Mouse (Mus musculus) right cerebral cortex, postnatal 36 days (tissue): ENCODE results near the gene Nanos2.
A peak's percentile ranks its signal among the peaks of the same experiment; 100 is the strongest.

Experiments
- DNase-seq, 2 experiments: peaks; one replicate each; pipeline ENCODE4 v3.0.0; 2022; ENCODE audit warnings: low spot score in 2 of 2, mixed read lengths in 1 of 2

Nanos2 gene

DNA sequence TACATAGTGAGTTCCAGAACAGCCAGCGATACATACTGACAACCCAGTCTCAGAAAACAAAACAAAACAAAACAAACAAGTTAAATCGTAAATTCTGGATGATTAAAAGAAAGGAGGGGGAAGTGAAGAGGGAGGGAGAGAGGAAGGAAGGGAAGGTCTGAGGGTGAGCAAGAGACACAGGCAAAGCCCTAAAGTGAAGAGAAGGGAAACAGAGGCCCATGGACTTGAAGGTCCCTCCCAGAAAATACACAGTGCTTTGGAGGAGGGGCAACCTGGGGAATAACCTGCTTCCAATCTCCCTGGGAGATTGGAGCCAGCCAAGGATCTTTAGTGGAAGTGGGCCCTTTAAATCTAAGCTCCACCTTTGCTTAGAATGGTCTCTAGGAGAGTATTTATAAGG is at the start of gene Nanos2:
Gene Nanos2 (plus strand): TSS at position 301 of the 400 bp plus-strand sequence.
- DNase-seq: no peak

DNA sequence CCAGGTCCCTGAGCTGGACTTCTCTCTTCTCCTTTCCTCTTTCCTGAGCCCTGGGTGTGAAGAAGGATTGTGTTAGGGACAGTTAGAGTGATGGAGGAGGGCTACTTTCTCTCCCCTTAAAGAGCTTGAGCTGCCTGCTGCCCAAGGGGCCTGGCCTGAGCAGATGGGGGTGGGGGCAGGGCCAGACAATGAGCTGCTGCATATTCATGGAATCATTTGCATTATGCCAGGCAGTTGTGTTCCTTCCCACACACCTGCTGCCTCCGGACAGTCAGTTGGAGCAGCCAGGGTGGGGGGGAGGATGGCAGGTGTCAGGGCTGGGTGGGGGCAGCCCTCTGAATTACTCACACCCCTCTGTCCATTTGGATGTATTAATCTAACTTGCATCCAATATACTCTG is 44.8 kb upstream of the Nanos2 start:
- DNase-seq: no peak

DNA sequence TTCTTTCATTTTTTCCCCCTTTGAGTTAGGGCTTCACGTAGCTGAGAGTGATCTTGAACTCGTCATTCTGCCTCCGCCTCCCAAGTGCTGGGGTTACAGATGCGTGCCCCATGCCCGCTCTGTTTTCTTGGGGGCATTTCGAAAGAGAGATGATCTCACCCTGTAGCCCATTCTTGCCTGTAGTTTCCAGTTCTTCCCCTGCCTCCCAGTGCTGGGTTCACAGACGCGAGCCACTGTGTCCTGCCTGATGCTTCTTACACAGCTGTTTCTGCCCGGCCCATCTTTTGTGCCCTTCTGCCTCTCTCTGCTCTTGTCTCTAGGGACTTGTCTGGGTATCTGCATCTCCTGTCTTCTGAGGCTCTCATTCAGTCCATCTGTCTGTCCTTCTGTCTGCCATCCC is 44.4 kb upstream of the Nanos2 start:
- no peak for DNase-seq

DNA sequence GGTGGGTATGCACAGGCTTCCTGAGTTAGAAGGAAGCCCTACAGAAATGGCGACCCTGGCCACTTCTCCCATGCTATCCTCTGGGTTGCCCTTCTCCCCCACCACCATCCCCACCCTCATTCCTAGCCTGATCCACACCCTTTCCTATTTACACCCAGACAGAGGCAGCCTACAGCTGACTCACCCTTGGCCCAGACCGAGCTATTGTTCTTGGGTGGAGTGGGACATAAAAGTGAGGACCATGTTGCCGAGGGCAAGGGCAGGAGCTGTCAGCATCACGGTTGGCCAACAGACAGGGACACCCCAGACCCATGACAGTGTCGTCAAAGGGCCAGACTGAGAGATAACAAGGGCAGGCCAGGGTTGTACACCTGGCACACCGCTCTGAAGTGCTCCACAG is 39.0 kb upstream of the Nanos2 start:
- no peak for DNase-seq

DNA sequence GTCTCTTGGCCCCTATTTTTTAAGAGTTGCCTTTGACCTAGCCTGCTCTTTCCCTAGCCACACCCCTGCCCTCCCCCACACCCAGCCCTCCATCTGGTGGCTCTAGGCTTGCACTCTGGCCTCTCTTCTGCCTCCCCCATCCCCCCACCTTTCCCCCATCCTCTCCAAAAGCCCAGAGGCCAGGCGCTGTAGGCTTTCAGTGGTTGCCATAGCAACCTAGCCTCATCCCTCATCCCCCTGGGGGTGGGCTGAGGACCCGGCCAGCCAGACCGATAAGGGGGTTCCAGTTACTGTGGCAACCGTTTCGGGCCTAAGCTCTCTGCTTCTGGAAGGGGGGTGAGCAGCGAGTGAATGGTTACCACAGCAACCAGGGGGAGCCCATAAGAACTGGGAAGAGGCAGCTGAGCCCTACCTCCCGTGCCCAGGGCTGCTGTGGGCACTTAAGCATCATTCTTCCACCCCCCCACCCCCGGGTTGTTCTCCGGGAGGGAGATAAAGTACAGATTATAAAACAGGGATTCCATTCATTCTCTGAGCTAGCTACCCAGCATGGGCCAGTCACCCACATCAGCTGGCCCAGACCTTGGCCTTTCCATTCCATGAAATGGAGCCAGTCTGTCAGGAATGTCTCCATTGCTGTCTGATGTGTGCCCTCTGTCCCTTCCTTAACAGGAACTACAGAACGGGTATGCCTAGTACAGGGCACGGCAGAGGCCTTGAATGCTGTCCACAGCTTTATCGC is 37.2 kb upstream of the Nanos2 start:
- no peak for DNase-seq

DNA sequence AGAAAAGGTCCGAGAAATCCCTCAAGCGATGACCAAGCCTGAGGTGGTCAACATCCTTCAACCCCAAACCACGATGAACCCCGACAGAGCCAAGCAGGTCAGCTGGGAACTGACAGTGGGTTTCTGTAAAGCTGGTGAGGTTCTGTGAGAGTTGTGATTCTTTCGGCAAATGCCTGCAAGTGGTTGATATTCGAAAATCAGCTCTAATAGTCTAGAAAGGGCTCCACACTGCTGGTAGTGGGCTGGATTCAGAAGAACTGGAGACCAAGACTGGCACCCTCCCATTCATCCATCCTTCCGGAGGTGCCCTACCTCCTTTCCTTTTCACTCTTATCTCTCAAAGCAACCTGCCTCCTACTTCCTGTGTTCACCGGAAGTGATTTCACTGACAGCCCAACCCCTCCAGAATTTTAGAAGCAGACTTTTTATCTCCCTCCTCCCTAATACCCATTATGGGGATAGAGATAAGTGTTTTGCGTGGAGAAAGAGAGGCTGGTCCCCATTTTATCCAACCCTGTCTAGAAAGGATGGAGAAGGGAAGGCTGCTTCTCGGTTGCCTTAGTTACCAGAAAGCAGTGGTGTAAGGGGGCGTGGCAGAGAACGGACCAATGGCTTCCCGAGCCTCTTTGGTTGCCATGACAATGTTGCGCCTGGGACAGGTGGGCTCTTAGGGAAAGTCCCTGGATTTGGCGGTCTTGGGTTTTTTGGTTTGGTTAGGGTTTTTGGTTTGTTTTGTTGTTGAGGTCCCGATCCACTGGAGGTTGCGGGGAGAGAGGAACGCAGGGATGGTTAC is 36.5 kb upstream of the Nanos2 start:
- no peak for DNase-seq

DNA sequence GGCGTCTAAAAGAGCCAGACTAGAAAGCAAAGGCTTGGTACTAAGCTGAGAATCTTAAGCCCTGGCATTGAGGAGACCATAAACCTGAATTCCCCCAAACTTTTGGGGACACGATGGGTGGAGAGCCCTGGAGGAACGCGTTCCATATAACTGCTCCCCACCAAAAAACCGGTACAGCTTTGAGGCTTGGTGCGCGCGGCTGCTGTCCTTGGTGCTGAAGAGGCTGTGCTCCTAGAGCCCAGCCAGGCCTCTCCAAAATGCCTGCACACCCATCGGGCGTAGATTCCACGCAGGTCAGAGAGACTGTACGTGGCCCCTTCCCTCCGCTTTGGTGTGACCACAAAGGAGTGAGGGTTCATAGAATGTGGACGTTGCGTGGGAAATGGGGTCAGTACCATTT is 35.8 kb upstream of the Nanos2 start:
- DNase-seq: no peak

DNA sequence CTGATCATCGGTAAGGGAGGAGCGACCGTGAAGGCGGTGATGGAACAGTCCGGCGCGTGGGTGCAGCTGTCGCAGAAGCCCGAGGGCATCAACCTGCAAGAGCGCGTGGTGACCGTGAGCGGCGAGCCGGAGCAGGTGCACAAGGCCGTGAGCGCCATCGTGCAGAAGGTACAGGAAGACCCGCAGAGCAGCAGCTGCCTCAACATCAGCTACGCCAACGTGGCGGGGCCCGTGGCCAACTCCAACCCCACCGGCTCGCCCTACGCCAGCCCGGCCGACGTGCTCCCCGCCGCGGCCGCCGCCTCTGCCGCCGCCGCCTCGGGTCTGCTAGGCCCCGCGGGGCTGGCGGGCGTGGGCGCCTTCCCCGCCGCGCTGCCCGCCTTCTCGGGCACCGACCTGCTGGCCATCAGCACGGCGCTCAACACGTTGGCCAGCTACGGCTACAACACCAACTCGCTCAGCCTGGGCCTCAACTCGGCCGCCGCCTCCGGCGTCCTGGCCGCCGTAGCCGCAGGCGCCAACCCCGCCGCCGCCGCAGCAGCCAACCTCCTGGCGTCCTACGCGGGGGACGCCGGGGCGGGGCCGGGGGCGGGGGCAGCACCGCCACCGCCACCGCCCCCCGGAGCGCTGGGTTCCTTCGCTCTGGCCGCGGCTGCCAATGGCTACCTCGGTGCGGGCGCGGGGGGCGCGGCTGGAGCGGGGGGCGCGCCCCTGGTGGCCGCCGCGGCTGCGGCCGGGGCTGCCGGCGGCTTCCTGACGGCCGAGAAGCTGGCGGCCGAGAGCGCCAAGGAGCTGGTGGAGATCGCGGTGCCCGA is 29.4 kb upstream of the Nanos2 start:
- peak; percentile 56 to 60 for DNase-seq

DNA sequence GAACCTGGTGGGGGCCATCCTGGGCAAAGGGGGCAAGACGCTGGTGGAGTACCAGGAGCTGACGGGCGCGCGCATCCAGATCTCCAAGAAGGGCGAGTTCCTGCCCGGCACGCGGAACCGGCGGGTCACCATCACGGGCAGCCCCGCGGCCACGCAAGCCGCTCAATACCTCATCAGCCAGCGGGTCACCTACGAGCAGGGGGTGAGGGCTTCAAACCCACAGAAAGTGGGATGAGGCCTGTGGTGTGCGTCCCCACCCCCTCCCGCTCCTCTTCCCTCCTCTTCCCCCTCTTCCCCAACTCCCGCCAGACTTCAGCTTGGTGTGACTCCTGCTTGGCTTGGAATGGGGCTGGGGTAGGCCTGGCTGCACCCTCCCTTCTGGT is 28.8 kb upstream of the Nanos2 start:
- no peak for DNase-seq

DNA sequence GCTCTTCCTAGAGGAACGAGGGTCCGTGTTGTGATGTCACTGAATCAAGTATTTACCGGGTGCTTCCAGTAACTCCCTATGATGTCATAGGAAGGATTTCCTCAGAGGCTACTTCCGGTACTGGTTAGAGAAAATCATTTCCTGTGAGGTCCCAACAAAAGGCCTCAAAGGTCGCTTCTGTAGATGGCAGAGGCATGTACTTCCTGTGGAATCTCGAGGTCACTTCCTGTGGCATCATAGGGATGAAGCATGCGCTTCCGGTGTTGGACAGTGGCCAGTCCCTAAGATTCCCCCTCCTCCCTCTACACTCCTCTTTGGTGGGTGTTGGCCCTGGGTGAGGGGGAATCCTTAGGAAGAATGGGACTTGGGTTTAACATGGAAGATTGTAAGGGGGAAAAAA is 27.8 kb upstream of the Nanos2 start:
- no peak for DNase-seq

DNA sequence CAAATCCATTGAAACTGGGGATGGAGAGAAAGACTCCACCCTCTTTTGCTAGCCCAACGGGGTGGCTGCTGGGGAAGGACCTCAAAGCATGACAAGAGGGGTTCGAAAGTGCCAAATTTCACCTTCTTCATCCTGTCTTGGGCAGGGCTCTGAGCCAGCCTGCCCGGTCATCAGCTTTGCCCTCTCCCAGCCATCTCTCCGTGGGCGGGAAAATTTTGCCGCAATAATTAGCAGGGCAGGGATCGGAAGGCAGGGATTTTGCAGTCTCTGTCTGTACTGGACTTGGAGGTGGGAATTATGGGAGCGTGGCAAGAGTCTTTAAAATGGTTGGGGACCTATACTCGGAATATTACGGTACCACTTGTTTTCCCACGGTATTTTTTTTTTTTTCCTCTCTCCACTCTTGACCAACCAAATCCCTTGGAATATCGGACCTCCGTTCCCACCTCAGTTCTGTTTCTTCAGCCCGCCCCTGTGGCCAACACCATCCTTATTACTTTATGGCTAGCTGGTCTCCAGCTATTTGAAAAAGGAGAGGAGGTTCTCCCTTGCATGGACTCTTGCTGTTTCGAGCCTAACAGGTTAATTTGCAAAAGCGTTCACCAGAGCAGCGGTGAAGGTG is 24.9 kb upstream of the Nanos2 start:
- no peak for DNase-seq

DNA sequence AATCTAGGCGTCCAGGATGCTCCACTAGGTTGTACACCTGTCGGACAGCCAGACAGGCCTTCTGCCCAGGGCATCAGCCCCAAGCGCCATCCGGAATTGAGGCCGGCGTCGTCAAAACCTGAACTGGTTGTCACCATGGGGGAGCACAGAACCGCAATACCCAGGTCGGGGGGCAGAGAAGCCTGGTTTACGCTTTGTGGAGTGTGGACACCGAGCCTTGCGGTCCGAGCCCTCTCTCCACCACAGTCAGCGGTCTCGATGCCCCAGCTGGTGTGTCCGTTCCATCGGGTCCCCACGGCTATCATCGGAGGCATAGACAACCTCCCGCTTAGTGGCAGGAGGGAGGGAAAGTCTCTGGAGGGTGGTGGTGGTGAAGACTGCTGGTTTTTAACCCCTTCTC is 24.4 kb upstream of the Nanos2 start:
- DNase-seq: no peak

DNA sequence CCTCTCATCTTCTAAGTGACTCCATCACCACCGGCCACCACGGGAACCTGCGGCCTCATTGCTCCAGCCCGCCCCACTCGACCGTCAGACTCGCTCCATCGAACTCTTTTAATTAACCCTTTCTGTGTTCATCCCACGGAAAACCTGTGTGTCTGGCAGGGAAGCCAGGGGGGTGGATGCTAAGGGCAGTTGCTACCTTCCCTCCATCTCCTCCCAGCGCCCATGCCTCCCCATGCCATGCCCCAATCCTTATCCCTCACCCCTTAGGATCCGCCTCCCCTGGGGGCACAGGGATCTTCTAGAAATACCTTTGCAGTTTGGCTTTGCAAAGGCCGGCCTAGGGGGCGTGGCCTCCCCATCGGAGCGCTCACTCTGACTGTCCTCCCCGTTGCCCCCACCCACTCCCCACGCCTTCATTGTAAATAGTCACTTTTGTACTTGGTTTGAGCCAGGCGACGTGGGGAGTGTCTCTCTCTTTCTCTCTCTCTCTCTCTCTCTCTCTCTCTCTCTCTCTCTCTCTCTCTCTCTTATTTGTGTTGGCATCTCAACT is 23.8 kb upstream of the Nanos2 start:
- DNase-seq: no peak

DNA sequence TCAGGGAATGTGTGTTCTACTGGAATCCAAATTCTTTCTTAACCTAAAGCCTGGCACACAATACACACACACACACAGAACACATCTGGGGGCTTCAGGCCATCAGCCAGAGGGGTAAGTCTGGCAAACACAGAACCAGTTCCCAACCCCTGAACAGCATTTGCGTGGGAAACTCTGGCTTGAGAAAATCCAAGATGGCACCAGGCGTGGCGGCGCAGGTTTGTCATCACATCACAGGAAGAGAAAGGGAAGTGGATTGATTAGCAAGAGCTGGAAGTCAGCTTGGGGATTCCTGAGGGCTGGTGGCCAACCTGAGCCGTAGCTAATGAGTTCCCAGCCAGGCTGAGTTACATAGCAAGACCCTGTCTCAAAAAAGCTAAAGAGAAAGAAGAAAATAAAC is 21.9 kb upstream of the Nanos2 start:
- no peak for DNase-seq

DNA sequence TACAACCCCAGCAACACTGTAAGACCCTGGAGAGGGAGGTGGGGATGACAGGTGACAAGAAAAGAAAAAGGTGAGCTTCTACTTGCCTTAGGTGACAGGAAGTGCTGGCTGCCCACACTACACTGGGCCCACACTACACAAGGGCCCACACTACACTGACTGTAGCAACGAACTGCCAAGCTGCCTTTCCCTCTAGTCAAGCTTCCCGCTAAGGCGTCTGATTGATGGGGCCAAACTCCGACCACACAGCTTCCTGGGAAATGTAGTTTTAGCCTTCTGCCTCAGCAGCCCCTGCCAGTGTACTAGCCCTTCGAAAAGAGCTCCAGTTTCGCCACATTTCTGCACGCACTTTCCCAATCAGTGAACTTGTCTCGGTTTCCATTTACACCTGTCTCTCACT is 19.6 kb upstream of the Nanos2 start:
- DNase-seq: no peak

DNA sequence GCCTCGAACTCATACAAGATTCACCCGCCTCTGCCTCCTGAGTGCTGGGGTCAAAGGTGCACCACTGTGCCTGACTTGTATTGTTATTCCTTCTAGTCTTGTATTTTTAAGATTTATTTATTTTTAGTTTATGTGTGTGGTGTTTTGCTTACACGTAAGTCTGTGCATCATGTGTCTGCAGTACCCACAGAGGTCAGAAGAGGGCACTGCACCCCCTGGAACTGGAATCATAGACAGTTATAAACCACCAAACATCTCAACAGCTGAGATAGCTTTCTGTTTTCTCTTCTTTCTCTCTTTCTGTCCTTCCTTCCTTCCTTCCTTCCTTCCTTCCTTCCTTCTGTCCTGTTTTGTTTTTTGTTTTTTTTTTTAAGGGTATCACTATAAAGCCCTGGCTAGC is 16.2 kb upstream of the Nanos2 start:
- DNase-seq: no peak

DNA sequence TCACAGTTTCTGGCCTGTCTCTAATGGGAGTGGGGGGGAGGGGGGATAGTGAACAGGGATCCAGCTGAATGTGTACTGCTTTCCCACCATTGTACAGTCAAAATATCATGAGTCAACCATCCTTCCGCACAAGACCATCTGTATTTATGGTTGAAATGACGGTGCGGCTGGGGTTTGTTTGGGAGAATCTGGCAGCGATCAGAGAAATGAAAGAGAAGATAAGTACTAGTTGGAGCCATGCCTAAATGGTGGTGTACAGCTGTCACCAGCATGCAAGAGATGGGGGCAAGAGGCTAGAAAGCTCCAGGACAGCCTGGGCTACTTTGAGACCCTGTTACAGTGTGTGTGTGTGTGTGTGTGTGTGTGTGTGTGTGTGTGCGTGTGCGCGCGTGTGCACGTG is 8.8 kb upstream of the Nanos2 start:
- DNase-seq: no peak

DNA sequence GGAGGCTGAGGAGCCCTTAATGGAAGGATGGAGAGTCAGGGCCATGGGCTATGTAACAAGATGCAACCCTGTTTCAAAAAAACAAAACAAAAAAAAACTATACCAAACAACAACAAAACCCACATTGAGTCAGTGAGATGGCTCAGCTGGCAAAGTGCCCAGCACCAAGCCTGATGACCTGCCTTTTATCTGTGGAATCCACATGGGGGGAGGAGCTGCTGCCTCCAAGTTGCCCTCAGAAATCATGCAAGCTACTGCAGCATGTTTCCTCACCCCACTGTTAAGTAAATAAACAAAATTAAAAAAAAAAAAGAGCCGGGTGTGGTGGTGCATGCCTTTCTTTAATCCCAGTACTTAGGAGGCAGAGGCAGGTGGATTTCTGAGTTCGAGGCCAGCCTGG is 697 bp upstream of the Nanos2 start:
- no peak for DNase-seq

DNA sequence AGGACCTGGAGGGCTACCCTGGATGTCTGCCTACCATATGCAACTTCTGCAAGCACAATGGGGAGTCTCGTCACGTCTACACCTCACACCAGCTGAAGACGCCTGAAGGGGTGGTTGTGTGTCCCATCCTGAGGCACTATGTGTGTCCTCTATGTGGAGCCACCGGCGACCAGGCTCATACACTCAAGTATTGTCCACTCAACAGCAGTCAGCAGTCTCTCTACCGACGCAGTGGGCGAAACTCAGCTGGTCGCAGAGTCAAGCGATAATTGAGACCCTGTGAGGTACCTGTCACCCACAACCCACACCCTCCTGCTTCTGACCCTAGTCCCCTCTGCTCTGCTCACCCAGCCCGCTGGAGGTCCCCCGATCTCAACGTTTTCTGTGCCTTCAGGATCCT is 547 bp downstream of the Nanos2 start:
- no peak for DNase-seq

DNA sequence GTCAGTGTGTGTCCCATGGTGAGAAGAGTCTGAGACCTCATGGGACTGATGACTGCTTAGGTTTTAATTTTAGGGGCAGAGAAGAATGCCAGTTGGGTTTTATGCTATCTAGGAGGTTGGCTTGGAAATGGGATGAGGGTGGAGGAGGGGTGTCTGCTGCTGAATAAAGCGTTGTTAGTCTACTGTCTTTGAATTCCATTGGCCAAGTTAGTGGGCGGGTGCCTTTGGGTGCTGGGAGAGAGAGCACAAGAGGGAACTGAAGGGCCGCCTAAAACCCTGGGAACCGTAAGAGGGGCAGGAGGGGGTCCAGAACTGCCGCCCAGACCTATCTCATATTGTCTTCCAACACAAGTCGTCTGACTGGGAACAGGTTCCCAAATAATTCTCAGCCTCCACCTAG is 1.6 kb downstream of the Nanos2 start:
- DNase-seq: no peak

DNA sequence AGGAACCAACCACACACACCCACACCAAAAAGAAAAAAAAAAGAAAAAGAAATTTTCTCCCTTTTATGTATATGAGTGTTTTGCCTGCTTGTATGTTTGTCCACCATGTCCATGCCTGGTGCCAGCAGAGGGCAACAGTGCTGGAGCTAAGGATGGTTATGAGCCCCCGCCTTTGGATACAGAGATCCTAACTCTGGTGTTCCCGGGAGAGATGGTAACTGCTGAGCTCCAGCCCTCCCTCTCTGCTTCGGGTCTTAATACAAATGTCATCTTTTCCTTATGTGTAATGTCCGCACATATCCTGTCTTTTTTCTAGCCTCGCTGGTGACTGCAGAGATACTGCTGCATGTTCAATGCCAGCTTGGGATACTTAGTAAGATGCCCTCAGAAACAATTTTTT is 2.8 kb downstream of the Nanos2 start:
- DNase-seq: no peak
